ENCODE assay signal across 7 mouse cellular contexts in the genomic region with DNA sequence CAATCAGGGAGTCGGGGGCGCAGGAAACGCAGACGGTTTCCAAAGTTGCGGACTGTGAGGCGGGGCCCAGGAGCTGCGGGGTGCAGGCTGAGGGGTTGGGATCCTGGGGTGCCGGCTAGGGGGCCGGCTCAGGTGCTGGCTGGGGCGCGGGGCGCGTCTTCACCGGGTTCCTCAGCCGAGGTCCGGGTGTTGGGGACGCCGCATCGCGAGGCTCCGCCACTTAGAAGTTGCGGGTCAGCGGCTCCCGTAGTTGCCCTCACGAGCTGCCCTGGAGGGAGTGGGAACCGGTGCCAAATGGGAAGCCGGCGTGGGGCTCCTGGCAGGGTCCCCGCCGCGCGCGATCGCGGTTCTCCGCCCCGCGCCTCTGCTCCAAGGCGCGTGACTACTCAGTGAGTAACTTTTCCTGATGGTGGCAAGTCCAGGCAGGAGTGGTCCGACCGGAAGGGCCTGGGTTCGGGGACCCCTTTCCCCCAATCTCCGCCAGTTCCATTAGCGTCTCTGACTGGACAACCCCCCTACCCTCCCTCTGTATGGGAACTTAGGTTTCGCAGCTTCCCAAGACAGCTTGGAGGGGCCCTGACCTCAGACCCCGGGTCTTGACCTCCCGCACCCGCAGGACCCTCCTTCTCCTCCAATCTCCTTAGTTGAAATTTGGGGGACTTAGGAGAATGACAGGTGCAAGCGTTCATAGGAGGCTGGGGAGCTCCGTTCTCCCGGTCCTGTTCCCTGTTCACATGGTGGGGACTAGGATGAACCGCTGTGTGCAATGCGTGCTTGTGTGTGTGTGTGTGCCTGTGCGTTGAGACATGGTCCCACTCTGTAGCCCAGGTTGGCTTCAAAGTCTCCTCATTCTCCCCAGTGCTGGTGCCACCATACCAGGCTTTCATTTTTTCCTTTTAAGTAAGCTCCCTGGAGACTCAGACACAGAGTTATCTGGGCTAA. TPM values are rescaled to one million over a fixed set of nuclear protein-coding genes. Genes with fewer than 3 reads are reported as not detected.
DNase-seq lines count a peak whose midpoint lies in the region; ATAC-seq and TF ChIP-seq lines count a peak whose summit lies in the region.

No protein-coding gene starts in this region.

- DNase-seq in spleen, adult 2 months (ENCODE audit: low read depth in 1 of 2, low spot score in 2 of 2), result no peak
- no peak for DNase-seq in spleen, adult 18-20 months
- DNase-seq in embryo, embryonic 10 days (ENCODE audit: low spot score), result peak; percentile 32
- DNase-seq in limb, embryonic 14.5 days (ENCODE audit: low spot score), result no peak
- no peak for DNase-seq in layer of hippocampus, postnatal 14 days (ENCODE audit: low spot score in 2 of 2)

- peak overlapping the region; percentile 97 for H3K9ac ChIP-seq in heart, embryonic 16.5 days (ENCODE audit: low read length)
- peak overlapping the region; percentile 94 for H3K9ac ChIP-seq in limb, embryonic 14.5 days (ENCODE audit: low read depth, low read length, severe bottlenecking)
- peak overlapping the region; percentile 88 for H3K9ac ChIP-seq in neural tube, embryonic 13.5 days

- H3K36me3 ChIP-seq in spleen, adult 2 months (ENCODE audit: control insufficient read depth, insufficient read depth, low read length), result 0 out of 2 replicates have a peak, but pooled peaks cover 3% of the 10 kb centered on the region
- H3K36me3 ChIP-seq in heart, embryonic 16.5 days (ENCODE audit: control insufficient read depth, insufficient read depth), result peaks cover 31% of the 10 kb centered on the region
- H3K36me3 ChIP-seq in limb, embryonic 14.5 days (ENCODE audit: control insufficient read depth, insufficient read depth, low read length), result peaks cover 30% of the 10 kb centered on the region
- peaks cover 37% of the 10 kb centered on the region for H3K36me3 ChIP-seq in neural tube, embryonic 13.5 days

- H3K4me1 ChIP-seq in spleen, adult 2 months (ENCODE audit: control insufficient read depth, insufficient read depth, insufficient read length), result peaks cover 5% of the 10 kb centered on the region; the same call in 1 of the 2 replicates
- peaks cover 22% of the 10 kb centered on the region for H3K4me1 ChIP-seq in heart, embryonic 16.5 days (ENCODE audit: control insufficient read depth, insufficient read depth, low read length)
- peaks cover 4% of the 10 kb centered on the region for H3K4me1 ChIP-seq in limb, embryonic 14.5 days (ENCODE audit: control insufficient read depth, insufficient read depth, low read length)
- H3K4me1 ChIP-seq in neural tube, embryonic 13.5 days (replicated peaks), result peaks cover 23% of the 10 kb centered on the region

- H3K27me3 ChIP-seq in spleen, adult 2 months (ENCODE audit: control insufficient read depth, insufficient read depth, low read length), result no peaks in the 10 kb centered on the region
- H3K27me3 ChIP-seq in heart, embryonic 16.5 days (ENCODE audit: control insufficient read depth, insufficient read depth, low read length), result no peaks in the 10 kb centered on the region
- H3K27me3 ChIP-seq in limb, embryonic 14.5 days (ENCODE audit: control insufficient read depth, insufficient read depth, low read length), result no peaks in the 10 kb centered on the region
- no peaks in the 10 kb centered on the region for H3K27me3 ChIP-seq in neural tube, embryonic 13.5 days

- H3K4me2 ChIP-seq in heart, embryonic 16.5 days (ENCODE audit: low read depth, low read length), result peak overlapping the region; percentile 79
- peak overlapping the region; percentile 75 for H3K4me2 ChIP-seq in limb, embryonic 14.5 days (replicated peaks; ENCODE audit: low read depth, low read length, severe bottlenecking)
- peak overlapping the region; percentile 89 for H3K4me2 ChIP-seq in neural tube, embryonic 13.5 days

- H3K4me3 ChIP-seq in spleen, adult 2 months (ENCODE audit: extremely low read depth, insufficient read depth, insufficient read length), result peak overlapping the region; percentile 91
- peak overlapping the region; percentile 82 for H3K4me3 ChIP-seq in heart, embryonic 16.5 days (ENCODE audit: low read length)
- peak overlapping the region; percentile 85 for H3K4me3 ChIP-seq in limb, embryonic 14.5 days (replicated peaks; ENCODE audit: low read length)
- peak overlapping the region; percentile 76 for H3K4me3 ChIP-seq in neural tube, embryonic 13.5 days

- WGBS in spleen, adult 2 months, result 2% methylated on average over 54 of the region's 55 CpGs
- WGBS in heart, embryonic 16.5 days, result 2% methylated on average over 55 of the region's 55 CpGs
- WGBS in limb, embryonic 14.5 days, result 2% methylated on average over 46 of the region's 55 CpGs
- whole genome bisulfite sequencing in neural tube, embryonic 13.5 days, result under 1% methylated on average over 55 of the region's 55 CpGs

- ATAC-seq in heart, embryonic 16.5 days (replicated peaks; ENCODE audit: extremely low read depth, insufficient read depth, low FRiP score), result peak; percentile 31
- peak; percentile 65 for ATAC-seq in limb, embryonic 14.5 days (ENCODE audit: low FRiP score, low read depth)
- peak; percentile 74 for ATAC-seq in neural tube, embryonic 13.5 days (ENCODE audit: low read depth)

- H3K9me3 ChIP-seq in heart, embryonic 16.5 days (replicated peaks; ENCODE audit: control insufficient read depth, low read length), result 0 out of 2 replicates have a peak, but pooled peaks cover 5% of the 10 kb centered on the region
- H3K9me3 ChIP-seq in limb, embryonic 14.5 days (ENCODE audit: control insufficient read depth, low read length), result no peaks in the 10 kb centered on the region
- H3K9me3 ChIP-seq in neural tube, embryonic 13.5 days, result no peaks in the 10 kb centered on the region

- TF ChIP-seq CTCF in spleen, adult 2 months (IDR thresholded peaks at IDR 0.05; ENCODE audit: extremely low read depth, insufficient read depth, insufficient read length, insufficient replicate concordance), result no peak

- TF ChIP-seq POLR2A in spleen, adult 2 months (IDR thresholded peaks at IDR 0.05; ENCODE audit: low read depth, low read length), result no peak
- TF ChIP-seq POLR2A in limb, embryonic 14.5 days (IDR thresholded peaks at IDR 0.05; ENCODE audit: borderline replicate concordance, extremely low read depth, insufficient read depth, insufficient read length), result no peak

- no peak overlapping the region; the same call in 1 of the 2 replicates for H3K27ac ChIP-seq in spleen, adult 2 months (ENCODE audit: insufficient read depth, low read length)
- H3K27ac ChIP-seq in heart, embryonic 16.5 days (ENCODE audit: low read length), result peak overlapping the region; percentile 79
- peak overlapping the region; percentile 82 for H3K27ac ChIP-seq in limb, embryonic 14.5 days (replicated peaks; ENCODE audit: low read depth, low read length)
- H3K27ac ChIP-seq in neural tube, embryonic 13.5 days (replicated peaks), result peak overlapping the region; percentile 50; the same call in 1 of the 2 replicates

RNA-seq across cellular contexts. Expression of gene Homer3, which starts 0.8 kb away (rescaled TPM):
- 28.1 and 34.7 TPM in 2 replicates for polyA plus RNA-seq in spleen, adult 2 months (2012; rRNA removed)
- polyA plus RNA-seq in heart, embryonic 16.5 days (2015; fragmentation: Nextera tagmentation; extraction: Ambion mirVana), result 26.6 and 30.2 TPM in 2 replicates
- polyA plus RNA-seq in limb, embryonic 14.5 days (2012; rRNA removed), result 81.2 and 81.3 TPM in 2 replicates
- 38.2 and 43.9 TPM in 2 replicates for polyA plus RNA-seq in limb, embryonic 14.5 days (2014; fragmentation: Nextera tagmentation; extraction: Ambion mirVana)
- polyA plus RNA-seq in neural tube, embryonic 13.5 days (2015; fragmentation: Nextera tagmentation; extraction: Ambion mirVana), result 49.6 and 52.1 TPM in 2 replicates
- 10 to 100 TPM; 75.5 to 84.3 TPM for total RNA-seq in layer of hippocampus, postnatal 14 days (2021)

RNA-seq across cellular contexts. Expression of gene Ddx49, which starts 18.9 kb away (rescaled TPM):
- 37.4 and 44.5 TPM in 2 replicates for polyA plus RNA-seq in spleen, adult 2 months (2012; rRNA removed)
- 34.1 and 34.2 TPM in 2 replicates for polyA plus RNA-seq in heart, embryonic 16.5 days (2015; fragmentation: Nextera tagmentation; extraction: Ambion mirVana)
- polyA plus RNA-seq in limb, embryonic 14.5 days (2012; rRNA removed), result 58.1 and 66.2 TPM in 2 replicates
- 52.9 and 55.4 TPM in 2 replicates for polyA plus RNA-seq in limb, embryonic 14.5 days (2014; fragmentation: Nextera tagmentation; extraction: Ambion mirVana)
- polyA plus RNA-seq in neural tube, embryonic 13.5 days (2015; fragmentation: Nextera tagmentation; extraction: Ambion mirVana), result 41.9 and 51.9 TPM in 2 replicates
- total RNA-seq in layer of hippocampus, postnatal 14 days (2021), result 10 to 100 TPM; 41.4 to 53.6 TPM

RNA-seq across cellular contexts. Expression of gene Cope, which starts 18.9 kb away (rescaled TPM):
- 200 and 269 TPM in 2 replicates for polyA plus RNA-seq in spleen, adult 2 months (2012; rRNA removed)
- polyA plus RNA-seq in heart, embryonic 16.5 days (2015; fragmentation: Nextera tagmentation; extraction: Ambion mirVana), result 326 and 334 TPM in 2 replicates
- 379 and 443 TPM in 2 replicates for polyA plus RNA-seq in limb, embryonic 14.5 days (2012; rRNA removed)
- 340 and 371 TPM in 2 replicates for polyA plus RNA-seq in limb, embryonic 14.5 days (2014; fragmentation: Nextera tagmentation; extraction: Ambion mirVana)
- 271 and 278 TPM in 2 replicates for polyA plus RNA-seq in neural tube, embryonic 13.5 days (2015; fragmentation: Nextera tagmentation; extraction: Ambion mirVana)
- 100 to 1,000 TPM; 134 to 148 TPM for total RNA-seq in layer of hippocampus, postnatal 14 days (2021)

RNA-seq across cellular contexts. Expression of gene Cers1, which starts 32.2 kb away (rescaled TPM):
- polyA plus RNA-seq in spleen, adult 2 months (2012; rRNA removed), result 0.52 and 0.61 TPM in 2 replicates
- 1.3 TPM in 2 replicates for polyA plus RNA-seq in heart, embryonic 16.5 days (2015; fragmentation: Nextera tagmentation; extraction: Ambion mirVana)
- polyA plus RNA-seq in limb, embryonic 14.5 days (2012; rRNA removed), result 12.4 and 22.0 TPM in 2 replicates
- polyA plus RNA-seq in limb, embryonic 14.5 days (2014; fragmentation: Nextera tagmentation; extraction: Ambion mirVana), result 12.0 and 12.9 TPM in 2 replicates
- 23.3 and 26.2 TPM in 2 replicates for polyA plus RNA-seq in neural tube, embryonic 13.5 days (2015; fragmentation: Nextera tagmentation; extraction: Ambion mirVana)
- total RNA-seq in layer of hippocampus, postnatal 14 days (2021), result 100 to 1,000 TPM; 107 to 119 TPM

RNA-seq across cellular contexts. Expression of gene Gdf1, which starts 46.2 kb away (rescaled TPM):
- 0.33 and 0.40 TPM in 2 replicates for polyA plus RNA-seq in spleen, adult 2 months (2012; rRNA removed)
- 0.45 and 1.4 TPM in 2 replicates for polyA plus RNA-seq in heart, embryonic 16.5 days (2015; fragmentation: Nextera tagmentation; extraction: Ambion mirVana)
- 5.4 and 5.7 TPM in 2 replicates for polyA plus RNA-seq in limb, embryonic 14.5 days (2012; rRNA removed)
- polyA plus RNA-seq in limb, embryonic 14.5 days (2014; fragmentation: Nextera tagmentation; extraction: Ambion mirVana), result 1.2 TPM in 2 replicates
- polyA plus RNA-seq in neural tube, embryonic 13.5 days (2015; fragmentation: Nextera tagmentation; extraction: Ambion mirVana), result 2.4 and 3.3 TPM in 2 replicates
- 10 to 100 TPM; 11.2 to 22.7 TPM for total RNA-seq in layer of hippocampus, postnatal 14 days (2021)
